Mouse (Mus musculus): ENCODE data around the gene Gsdma3. TPM values are rescaled to one million over a fixed set of nuclear protein-coding genes. Genes with fewer than 3 reads are reported as not detected.
A peak's percentile ranks its signal among the peaks of the same experiment; 100 is the strongest.
"Not testable (repeated sequence)": the region's sequence is repeated elsewhere in the genome, so short reads cannot be mapped to it uniquely, and the experiment has no call there.

The Gsdma3 gene
- total RNA-seq, 2 experiments from 2014 or later = 4.0 to 5.3 TPM

DNA sequence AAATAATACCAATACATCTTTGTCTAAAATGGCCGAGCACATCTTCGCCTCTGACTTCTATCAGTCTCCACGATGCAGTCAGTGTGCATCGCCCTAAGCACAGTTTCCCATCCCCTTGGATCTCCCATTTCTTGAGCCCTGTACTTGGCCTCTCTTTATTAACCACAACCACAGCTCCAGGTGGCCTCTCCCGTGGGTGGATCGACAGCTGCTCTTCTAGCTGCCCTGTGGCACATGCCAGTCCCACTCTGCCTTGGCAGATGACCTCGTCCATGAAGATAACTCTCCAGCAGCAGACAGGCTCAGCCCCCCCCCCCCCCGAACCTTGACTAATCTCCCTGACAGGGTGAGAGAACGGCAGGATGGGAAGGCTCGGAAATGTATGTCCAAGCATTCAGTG is 30.7 kb upstream of the Gsdma3 start:
- intact Hi-C loops (cut with DNase I) = loop anchor here (5.0 kb wide), 1 partner anchor 253 kb away; no protein-coding TSS in a partner anchor
- no peak for DNase-seq

DNA sequence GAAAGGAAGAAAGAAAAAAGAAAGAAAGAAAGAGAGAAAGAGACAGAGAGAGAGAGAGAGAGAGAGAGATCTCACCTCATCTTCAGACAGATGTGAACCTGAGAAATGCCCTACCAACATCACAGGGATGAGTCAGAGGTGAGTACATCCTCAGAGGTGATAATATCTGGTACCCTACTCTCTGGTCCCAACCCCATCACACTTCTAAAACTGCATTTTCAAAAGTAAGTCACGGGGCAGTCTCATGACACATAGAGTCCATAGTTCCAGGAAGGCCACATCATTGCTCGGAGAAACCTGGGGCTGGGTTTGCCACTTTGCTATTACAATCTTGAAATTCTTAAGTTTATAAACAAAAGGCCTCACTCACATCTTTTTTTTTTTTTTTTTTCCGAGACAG is 30.2 kb upstream of the Gsdma3 start:
- no peak for DNase-seq
- intact Hi-C loops (cut with DNase I) = loop anchor here (5.0 kb wide), 1 partner anchor 254 kb away; no protein-coding TSS in a partner anchor

DNA sequence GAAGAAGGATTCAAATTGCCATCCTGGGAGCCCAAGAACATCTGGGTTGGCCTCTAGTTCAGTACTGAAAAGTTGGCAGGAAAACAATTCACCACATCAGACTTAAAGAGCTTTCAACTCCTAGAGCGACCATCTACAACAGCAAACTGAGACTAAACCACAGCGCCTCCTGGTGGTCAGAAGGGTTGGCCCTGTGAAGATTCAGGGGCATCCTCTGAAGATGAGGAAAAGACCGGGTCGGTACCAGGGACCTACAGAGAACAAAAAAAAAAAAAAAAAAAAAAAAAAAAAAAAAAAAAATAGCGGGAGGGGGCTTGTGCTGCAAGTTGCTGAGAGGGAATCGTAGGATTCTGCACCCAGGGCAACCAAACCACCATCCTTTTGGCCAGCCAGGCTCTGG is 28.8 kb upstream of the Gsdma3 start:
- intact Hi-C loops (cut with DNase I) = loop anchor here (1.0 to 5.0 kb wide), 2 partner anchors 42 to 255 kb away; no protein-coding TSS in a partner anchor

GRCm38 (mm10) chr11:98597991-98598390 is 28.2 kb upstream of the Gsdma3 start, which contains the start of gene Lrrc3c:
Gene Lrrc3c, plus strand, starts transcription at chr11:98598291.
- intact Hi-C loops (cut with DNase I) = loop anchor here (1.0 to 5.0 kb wide), 2 partner anchors 43 to 256 kb away; no protein-coding TSS in a partner anchor
- DNase-seq = no peak

More for the DNA sequence above, 28.8 kb upstream of the Gsdma3 start:
- peak; percentile 57 to 81 for DNase-seq

DNA sequence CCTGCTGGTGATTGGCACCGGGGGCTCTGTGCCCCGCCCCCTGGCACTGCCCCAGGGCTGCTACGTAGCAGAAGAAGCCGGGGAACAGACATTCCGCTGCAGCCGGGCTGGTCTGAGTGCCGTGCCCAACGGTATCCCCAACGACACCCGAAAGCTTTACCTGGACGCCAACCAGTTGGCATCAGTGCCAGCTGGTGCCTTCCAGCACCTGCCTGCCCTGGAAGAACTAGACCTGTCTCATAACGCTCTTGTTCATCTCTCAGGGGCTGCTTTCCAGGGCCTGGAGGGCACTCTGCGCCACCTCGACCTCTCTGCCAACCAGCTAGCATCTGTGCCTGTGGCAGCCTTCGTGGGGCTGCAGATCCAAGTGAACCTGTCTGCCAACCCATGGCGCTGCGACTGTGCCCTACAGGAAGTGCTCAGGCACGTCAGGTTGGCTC is 27.3 kb upstream of the Gsdma3 start:
- DNase-seq = no peak
- intact Hi-C loops (cut with DNase I) = loop anchor here (5.0 kb wide), 1 partner anchor 257 kb away; no protein-coding TSS in a partner anchor

GRCm38 (mm10) chr11:98599291-98599690 is 26.9 kb upstream of the Gsdma3 start:
- intact Hi-C loops (cut with DNase I) = loop anchor here (5.0 kb wide), 1 partner anchor 257 kb away; no protein-coding TSS in a partner anchor
- DNase-seq = no peak

GRCm38 (mm10) chr11:98602090-98602690 is 24.0 kb upstream of the Gsdma3 start:
- intact Hi-C loops (cut with DNase I) = no loop called here
- no peak for DNase-seq

DNA sequence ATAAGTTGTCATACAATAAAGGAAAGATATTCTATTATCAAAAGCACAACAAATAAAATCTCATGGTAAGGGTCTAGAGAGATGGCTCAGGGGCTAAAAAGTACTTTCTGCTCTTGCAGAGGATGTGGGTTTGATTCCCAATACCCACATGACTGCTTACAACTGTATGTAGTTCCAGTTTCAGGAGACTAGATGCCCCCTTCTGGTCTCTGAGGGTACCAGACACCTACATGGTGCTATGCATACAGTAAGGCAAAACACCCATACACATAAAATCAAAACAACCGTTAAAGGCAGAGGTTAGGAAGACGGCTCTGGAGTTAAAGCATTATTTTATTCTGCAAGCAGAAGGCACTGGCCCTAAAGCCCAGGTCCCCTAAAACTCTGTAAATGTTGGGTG is 22.2 kb upstream of the Gsdma3 start:
- intact Hi-C loops (cut with DNase I) = no loop called here
- no peak for DNase-seq

DNA sequence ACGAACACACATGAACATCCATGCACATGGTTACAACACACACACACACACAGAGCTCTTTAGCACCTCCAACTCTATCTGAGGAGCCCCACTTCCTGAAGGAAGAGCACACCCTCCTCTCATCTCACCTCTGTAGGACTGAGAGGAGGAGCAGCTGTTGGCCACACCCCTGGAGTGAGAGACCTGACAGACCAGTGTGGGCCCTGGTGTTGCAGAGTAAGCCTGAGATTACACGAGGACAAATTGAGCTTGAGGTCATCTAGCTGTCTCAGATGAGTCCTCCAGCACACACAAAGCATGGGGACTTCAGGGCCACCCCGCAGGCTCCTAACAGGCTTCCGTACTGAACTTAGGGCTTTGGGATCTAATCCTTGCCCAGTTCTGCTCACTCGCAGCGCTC is 21.2 kb upstream of the Gsdma3 start:
- DNase-seq = not testable (repeated sequence)
- intact Hi-C loops (cut with DNase I) = loop anchor here (5.0 kb wide), 1 partner anchor 72 kb away; no protein-coding TSS in a partner anchor

- peak; percentile 53 to 59 for DNase-seq
- intact Hi-C loops (cut with DNase I) = loop anchor here (1.0 to 5.0 kb wide), 3 partner anchors 31 to 71 kb away; no protein-coding TSS in a partner anchor
Measured at GRCm38 (mm10) chr11:98606763-98607162, 19.4 kb upstream of the Gsdma3 start.

DNA sequence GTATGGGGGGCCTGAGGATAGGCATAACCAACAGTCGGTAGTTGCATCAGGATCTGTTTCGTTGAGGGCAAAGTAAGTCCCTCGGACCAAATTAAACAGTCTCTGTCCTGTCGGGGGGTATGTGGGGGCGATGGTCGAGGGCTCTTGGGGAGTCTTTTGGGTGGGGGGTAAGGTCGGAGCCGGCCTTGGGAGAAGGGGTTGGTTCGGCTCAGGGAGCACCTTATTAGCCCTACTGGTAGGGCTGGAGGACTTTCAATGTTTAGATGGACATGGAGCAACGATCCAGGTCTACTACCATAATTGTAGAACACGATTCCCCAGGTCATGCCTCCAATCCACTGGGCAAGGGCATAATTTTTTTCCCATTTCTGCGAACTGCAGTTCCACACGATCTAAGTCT is 5.4 kb upstream of the Gsdma3 start:
- intact Hi-C loops (cut with DNase I) = no loop called here
- DNase-seq = no peak

- intact Hi-C loops (cut with DNase I); DNase-seq: not testable (repeated sequence)
Measured at GRCm38 (mm10) chr11:98623981-98624380, 2.2 kb upstream of the Gsdma3 start.

GRCm38 (mm10) chr11:98624381-98624780 is 1.8 kb upstream of the Gsdma3 start:
- DNase-seq; intact Hi-C loops (cut with DNase I): not testable (repeated sequence)

DNA sequence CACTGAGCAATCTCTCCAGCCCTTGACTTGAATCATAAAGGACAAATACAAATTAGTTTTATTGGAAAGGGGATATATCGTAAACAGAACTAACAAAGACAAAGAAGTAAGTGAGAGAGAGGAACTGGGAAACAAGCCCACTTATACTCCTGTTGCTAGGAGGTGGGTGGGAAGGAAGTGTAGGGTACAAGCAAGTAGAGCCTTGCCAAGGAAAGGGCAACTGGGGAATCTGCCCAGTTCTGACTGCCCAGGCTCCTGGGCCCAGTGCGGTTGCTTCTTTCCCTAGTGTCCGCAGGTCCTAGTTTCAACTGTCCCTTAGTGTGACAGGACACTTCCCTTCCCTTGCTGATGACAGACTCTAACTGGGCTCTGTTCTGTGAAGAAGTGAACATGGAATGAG is 2.5 kb downstream of the Gsdma3 start:
- no peak for DNase-seq
- intact Hi-C loops (cut with DNase I) = no loop called here

DNA sequence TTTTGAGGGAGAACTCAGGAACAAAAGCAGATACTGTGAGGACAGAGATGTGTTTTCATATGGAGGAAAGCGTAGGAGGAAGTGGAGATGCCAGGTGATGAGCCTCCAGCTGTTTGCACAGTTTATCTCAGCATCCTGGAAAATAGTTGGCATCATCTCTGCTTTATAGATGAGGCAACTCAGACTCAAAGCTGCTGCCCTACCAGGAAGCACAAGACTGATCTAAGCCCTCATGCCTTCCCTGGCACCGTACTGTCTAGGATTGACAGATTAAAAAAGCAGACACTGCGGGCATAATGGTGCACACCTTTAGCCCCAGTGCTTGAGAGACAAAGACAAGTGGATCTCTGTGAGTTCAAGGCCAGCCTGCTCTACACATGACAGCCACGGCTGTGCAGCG is 4.5 kb downstream of the Gsdma3 start:
- no peak for DNase-seq
- intact Hi-C loops (cut with DNase I) = no loop called here

- intact Hi-C loops (cut with DNase I) = loop anchor here (2.0 kb wide), 1 partner anchor 19 kb away; no protein-coding TSS in a partner anchor
- peak in 1 of 2 experiments; percentile 24 for DNase-seq
Measured at GRCm38 (mm10) chr11:98635312-98635970, 9.3 kb downstream of the Gsdma3 start.

DNA sequence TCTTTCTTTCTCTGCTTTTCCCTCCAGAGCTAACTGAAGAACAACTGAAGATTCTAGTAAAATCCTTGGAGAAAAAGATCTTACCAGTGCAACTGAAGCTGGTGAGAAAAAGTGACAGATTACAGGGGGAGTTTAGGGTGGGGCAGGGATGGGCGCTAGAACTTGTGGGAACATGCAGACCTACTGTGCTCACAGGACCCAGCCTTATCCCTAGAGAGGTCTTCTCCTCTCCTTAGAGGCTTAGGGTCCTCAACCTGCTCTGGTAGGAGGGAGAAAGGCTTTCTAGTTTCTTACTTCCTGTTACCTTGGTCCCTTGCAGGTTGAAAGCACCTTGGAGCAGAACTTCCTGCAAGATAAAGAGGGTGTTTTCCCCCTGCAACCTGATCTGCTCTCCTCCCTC is 11.3 kb downstream of the Gsdma3 start:
- no peak for DNase-seq
- intact Hi-C loops (cut with DNase I) = loop anchor here (1.0 kb wide), 1 partner anchor 31 kb away; no protein-coding TSS in a partner anchor

DNA sequence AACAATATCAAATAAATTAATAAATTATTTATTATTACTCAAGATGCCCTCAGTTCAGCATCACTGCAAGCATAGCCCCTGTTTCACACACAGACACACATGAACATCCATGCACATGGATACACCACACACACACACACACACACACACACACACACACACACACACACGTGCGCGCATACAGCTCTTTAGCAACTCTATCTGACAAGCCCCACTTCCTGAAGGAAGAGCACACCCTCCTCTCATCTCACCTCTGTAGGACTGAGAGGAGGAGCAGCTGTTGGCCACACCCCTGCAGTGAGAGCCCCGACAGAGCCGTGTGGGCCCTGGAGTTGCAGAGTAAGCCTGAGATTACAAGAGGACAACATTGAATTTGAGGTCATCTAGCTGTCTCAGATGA is 13.9 kb downstream of the Gsdma3 start:
- intact Hi-C loops (cut with DNase I) = no loop called here
- DNase-seq = no peak

GRCm38 (mm10) chr11:98644757-98645156 is 18.6 kb downstream of the Gsdma3 start:
- DNase-seq = no peak
- intact Hi-C loops (cut with DNase I) = no loop called here

- intact Hi-C loops (cut with DNase I) = no loop called here
- DNase-seq = no peak
Measured at GRCm38 (mm10) chr11:98645946-98646345, 19.8 kb downstream of the Gsdma3 start.

GRCm38 (mm10) chr11:98646459-98646858 is 20.3 kb downstream of the Gsdma3 start, which contains the start of gene Gsdma2:
Gene Gsdma2, plus strand, starts transcription at chr11:98646759.
- DNase-seq = no peak
- intact Hi-C loops (cut with DNase I) = no loop called here
